Mouse (Mus musculus) brown adipose tissue, adult 24 weeks (tissue): Measurements from ENCODE around the gene Idh3a. TPM values are rescaled to one million over a fixed set of nuclear protein-coding genes. Genes with fewer than 3 reads are reported as not detected.

Experiments
- H3K27ac ChIP-seq: fragments of 200-500 bp; replicated peaks from 2 replicates; pipeline ENCODE4 v1.5.1; 2012; ENCODE audit warnings: low read depth, mild to moderate bottlenecking, low read length
- H3K4me1 ChIP-seq: fragments of 200-500 bp; 2 replicates; pipeline ENCODE4 v1.6.1; 2012; ENCODE audit warnings: low read length, mixed read lengths; ENCODE audit not compliant: control insufficient read depth, insufficient read depth, insufficient read length
- H3K4me3 ChIP-seq: fragments of 200-500 bp; 2 replicates; pipeline ENCODE4 v1.5.1; 2012; ENCODE audit warnings: low read depth, mild to moderate bottlenecking, low read length, moderate library complexity; ENCODE audit not compliant: insufficient read depth
- polyA plus RNA-seq: library from polyadenylated mRNA; stranded (reverse); fragments of >200 nt; gene quantifications from 2 replicates; pipeline ENCODE4 v1.2.4, GENCODE M21; 2012; ENCODE audit not compliant: missing spikeins, insufficient read depth, insufficient read length

Gene Idh3a
- polyA plus RNA-seq, 1 experiment: 1,665 TPM

DNA sequence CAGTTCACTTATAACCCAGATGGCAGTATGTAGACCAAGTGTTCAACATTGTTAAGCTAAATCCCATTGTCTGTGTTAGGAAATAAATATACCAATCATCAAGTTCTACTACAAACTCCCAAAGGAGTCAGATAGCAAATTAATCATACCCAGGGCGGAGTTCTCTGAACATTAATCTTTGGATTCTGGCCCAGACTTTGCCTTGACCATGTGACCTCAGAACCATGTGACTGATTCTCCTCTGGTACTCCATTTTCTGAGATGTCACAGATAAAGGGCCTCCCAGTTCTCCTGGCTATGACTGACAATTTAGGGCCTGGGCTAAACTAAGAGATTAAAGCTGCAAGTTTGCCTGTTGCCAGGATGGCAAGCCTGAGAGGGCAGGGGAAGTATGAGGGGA is 63.2 kb downstream of the Idh3a start:
- Histone ChIP-seq H3K4me3 (no peak overlapping the region), H3K4me1 (no peaks in the 10 kb centered on the region), H3K27ac (no peak overlapping the region)

DNA sequence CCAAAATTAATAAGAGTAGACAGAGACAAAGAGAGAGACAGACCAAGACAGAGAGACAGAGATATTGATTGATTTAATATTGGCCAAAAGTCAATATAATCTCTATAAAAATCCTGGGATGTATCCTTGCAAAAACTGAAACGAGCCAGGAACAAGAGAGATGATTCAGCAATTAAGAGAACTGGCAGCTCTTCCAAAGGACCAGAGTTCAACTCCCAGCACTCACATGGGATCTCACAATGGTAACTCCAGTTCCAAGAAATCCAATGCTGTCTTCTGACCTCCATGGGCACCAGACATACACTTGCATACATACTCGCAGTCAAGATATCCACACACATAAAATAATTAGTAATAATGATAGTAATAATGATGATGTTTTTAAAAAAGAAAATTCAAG is 66.6 kb downstream of the Idh3a start:
- Histone ChIP-seq H3K27ac (no peak overlapping the region), H3K4me3 (no peak overlapping the region), H3K4me1 (no peaks in the 10 kb centered on the region)

Other genes with a start within 250 kb of the Idh3a start
- 2.8 and 3.3 TPM in 2 replicates for gene Dmxl2, start 84.7 kb upstream of the Idh3a start, polyA plus RNA-seq
- gene Sh2d7, start 47.4 kb upstream of the Idh3a start, polyA plus RNA-seq: not detected in 2 replicates
- gene Cib2, start 26.1 kb upstream of the Idh3a start, polyA plus RNA-seq: 458 and 493 TPM in 2 replicates
- 0.38 and 1.3 TPM in 2 replicates for gene Acsbg1, start 75.5 kb downstream of the Idh3a start, polyA plus RNA-seq
- 11.9 and 22.4 TPM in 2 replicates for gene Dnaja4, start 112.5 kb downstream of the Idh3a start, polyA plus RNA-seq
- gene Wdr61, start 148.2 kb downstream of the Idh3a start, polyA plus RNA-seq: 56.9 and 70.4 TPM in 2 replicates
- not detected in 2 replicates for gene Crabp1, start 178.4 kb downstream of the Idh3a start, polyA plus RNA-seq